Mouse (Mus musculus): ENCODE data around the gene Gm5617.
"Not testable (repeated sequence)": the region's sequence is repeated elsewhere in the genome, so short reads cannot be mapped to it uniquely, and the experiment has no call there.

DNA sequence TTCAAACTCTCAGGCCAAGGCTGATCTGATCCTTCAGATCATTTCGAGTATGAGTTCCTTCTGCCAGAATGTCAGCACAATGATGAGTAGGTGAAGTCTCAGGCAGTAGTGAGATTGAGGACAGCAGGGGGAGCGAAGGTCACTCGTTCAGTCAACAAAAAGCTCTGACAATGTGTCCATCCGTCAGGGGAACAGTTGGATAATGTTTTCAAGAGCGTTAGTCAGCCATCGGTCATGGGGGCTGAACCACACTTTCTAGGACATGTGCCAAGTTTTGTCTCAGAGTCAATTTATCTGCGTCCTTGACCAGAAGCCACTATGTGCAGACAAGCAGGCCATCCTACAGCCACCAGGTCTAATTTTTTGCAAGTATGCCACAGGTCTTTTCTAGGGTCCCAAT, 25.2 kb downstream of the Gm5617 start:
- not testable (repeated sequence) for TF ChIP-seq GATA1 (IDR thresholded peaks at IDR 0.05; ENCODE audit: borderline replicate concordance, low read length); FLI1 (IDR thresholded peaks at IDR 0.05; ENCODE audit: low read length)
